Mouse (Mus musculus): Measurements from ENCODE around the gene Olfr9.
A peak's percentile ranks its signal among the peaks of the same experiment; 100 is the strongest.
"Not testable (repeated sequence)": the region's sequence is repeated elsewhere in the genome, so short reads cannot be mapped to it uniquely, and the experiment has no call there.

Olfr9 gene

DNA sequence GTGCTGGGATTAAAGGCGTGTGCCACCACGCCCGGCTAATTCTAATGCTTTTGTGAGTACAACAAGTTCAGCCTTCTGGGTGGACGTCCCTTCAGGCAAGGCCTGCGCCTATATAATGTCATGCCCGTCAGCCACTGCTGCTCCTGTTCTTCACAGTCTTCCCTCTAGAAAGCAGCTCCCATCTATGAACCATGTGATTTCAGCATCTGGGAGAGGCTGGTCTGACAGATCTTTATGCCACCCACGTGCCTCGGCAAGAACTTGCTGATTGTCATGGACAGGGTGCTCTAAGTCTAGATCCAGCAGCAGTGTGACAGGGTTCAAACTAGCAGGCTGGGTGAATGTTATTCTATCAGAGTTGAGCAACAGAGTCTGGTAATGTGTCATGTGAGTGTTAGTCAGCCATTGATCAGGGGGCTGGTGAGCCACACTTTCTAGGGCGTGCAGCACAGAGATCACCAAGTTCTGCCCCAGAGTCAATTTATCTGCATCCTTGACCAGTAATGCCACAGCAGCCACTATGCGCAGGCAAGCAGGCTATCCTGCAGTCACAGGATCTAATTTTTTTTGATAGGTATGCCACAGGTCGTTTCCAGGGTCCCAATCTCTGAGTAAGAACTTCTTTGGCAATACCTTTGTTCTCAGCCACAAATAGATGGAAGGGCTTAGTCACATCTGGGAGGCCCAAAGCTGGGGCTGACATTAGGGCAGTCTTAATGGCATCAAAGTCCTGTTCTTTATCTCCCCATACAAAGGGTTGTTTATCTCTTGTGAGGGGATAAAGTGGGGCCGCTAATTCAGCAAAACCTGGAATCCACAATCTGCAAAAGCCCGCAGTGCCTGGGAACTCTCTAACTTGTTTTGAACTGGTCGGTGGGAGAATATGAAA is 15.0 kb downstream of the Olfr9 start:
- DNase-seq (ENCODE audit: low read depth, low spot score): no peak

DNA sequence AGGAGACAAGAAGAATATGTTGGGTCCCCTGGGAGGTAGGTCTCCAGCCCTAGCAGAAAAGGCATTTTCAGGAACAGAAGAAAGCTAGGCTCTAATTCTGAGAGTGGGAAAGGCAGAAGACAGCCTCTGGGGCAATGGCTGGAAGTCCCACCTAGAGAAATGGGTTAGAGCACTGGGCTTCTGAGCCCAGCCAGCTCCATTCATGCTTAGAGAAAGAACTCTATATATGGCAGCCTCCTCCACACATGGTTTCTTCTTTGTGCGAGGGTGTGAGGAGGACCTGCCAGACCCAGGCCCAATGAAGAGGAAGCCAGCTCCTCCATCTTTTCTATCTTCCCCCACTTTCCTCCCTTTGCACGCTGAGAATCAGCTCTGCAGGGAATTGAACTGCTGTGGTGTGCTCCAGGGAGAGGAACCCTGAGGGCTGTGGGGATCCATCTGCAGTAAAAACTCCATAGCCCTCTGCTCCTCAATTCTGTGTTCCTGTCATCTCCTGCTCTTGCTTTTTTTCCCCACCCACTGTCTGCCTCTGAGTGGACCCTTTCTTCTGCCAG is 21.1 kb downstream of the Olfr9 start, which contains the start of gene Olfr763:
TSS of gene Olfr763 (plus strand) at position 504 of the 554 bp plus-strand sequence.
- no peak for DNase-seq (ENCODE audit: low read depth, low spot score)

DNA sequence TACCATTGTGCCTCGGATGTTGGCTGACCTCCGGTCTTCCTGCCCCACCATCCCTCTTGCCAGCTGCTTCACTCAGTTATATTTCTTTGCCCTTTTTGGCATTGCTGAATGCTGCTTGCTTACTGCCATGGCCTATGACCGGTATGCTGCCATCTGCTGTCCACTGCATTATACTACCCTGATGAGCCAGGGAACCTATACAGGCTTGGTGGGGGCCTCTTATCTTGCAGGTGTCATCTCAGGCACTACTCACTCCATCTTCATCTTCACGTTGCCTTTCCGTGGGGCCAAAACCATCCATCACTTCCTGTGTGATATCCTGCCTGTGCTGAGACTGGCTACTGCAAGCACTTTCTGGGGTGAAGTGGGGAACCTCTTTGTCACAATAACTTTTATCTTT is 22.3 kb downstream of the Olfr9 start:
- DNase-seq (ENCODE audit: low read depth, low spot score): not testable (repeated sequence)

DNA sequence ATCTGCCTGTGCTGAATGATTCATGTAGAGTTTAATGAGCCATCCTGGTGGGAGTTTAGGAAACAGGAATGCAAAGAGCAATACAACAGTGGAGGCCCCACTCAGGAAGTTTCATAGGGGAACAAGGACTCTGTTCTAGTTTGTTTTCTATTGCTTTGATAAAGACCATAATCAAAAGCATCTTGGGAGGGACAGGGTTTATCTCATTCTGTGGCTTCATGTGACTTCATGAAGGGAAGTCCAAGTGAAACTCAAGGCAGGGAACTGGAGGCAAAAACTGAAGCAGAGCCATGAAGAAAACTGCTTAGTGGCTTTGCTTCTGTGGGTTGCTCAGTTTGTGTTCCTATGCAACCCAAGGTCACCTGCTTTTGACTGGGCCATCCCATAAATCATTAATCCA is 25.2 kb downstream of the Olfr9 start:
- DNase-seq (ENCODE audit: low read depth, low spot score): no peak

DNA sequence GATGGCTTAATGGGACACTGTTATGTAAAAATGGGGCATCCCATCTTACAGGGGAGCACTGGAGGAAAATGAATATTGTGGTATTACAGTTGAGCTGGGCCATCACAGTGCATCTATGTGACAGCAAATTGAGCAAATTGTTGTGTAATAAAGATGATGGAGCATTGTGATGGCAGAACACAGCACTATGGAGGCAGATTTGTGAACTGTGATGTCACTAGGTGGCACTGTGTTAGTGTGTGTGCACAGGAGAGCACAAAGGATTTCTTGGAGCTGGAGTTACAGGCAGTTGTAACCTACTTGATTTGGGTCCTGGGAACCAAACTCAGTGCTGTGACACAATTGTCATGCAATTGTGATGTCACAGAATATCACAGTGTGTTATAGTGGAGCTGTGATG is 34.1 kb downstream of the Olfr9 start:
- no peak for DNase-seq (ENCODE audit: low read depth, low spot score)

DNA sequence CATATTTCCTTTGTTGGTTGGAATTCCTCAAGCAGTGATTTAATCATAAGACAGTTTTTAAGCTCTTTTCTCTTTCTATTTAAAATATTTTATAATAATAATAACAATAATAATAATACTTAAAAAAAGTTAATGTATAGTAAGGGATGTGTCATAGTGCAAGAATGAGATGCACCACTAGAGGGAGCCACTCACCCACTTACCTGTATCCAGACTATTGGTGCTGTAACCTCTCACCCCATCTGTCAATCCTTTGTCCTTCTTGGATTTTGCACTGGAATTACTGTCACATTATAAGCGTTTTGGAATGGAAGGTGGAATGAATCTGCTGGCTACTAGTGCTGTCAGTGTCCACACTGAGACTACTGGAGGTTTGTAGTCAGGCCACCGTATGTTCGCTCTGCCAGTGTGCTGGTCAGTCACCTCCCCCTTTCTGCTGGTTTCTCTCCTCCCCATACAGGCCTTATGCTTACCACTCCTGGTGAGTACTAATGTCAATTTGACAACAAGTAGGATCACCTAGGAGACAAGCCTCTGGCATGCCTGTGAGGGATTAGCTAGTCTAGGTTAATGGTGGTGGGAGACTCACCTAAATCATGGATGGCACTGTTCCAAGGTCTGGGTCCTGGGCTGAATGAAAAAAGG is 36.9 kb downstream of the Olfr9 start:
- peak; percentile 68 for DNase-seq (ENCODE audit: low read depth, low spot score)

DNA sequence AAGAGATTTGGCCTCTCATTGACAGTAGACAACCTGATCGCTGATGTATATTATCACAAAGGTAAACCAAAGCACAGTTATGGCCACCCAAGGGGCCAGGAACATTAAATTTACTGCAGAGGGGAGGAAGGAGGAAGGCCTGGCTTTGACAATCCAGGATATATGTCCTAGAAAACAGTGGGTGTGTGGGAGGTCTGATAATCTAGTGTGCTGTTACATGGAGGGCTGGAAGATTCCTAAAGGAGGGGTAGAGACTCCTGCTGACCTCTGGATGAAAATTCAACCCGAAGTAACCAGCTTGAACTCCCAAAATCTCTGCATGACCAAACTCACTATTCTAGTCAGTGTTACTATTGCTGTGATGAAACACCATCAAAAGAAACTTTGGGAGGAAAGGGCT is 39.1 kb downstream of the Olfr9 start:
- no peak for DNase-seq (ENCODE audit: low read depth, low spot score)

DNA sequence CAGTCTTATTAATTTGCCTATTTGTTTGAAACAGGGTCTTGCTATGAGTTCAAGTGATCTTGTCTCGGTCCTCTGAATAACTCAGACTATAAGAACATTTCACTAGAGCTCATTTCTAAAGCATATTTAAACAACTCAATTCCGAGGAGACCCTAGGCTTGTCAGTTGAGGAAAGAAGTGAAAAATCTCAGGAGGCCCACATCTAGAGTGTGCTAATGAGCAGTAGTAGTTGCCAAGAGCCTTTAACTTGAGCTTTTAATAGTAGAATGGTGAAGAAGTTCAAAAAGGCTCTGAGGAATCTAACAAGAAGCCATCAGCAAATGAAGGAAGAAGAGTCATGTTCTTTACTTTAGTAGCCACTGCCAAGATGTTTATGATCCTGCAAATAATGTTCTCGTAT is 50.6 kb downstream of the Olfr9 start, which contains the start of gene Olfr764-ps1:
TSS of gene Olfr764-ps1 (minus strand) at position 101 of the 400 bp plus-strand sequence.
- no peak for DNase-seq (ENCODE audit: low read depth, low spot score)

All from ZHBTc4 (cell line).